Mouse (Mus musculus): Measurements from ENCODE around the gene Lrrc29.

GRCm38 (mm10) chr8:105309142-105309847, 16.8 kb downstream of the Lrrc29 start:
- TF ChIP-seq POLR2A (IDR thresholded peaks at IDR 0.05; ENCODE audit: low read depth, low read length) = no peak
- no peak for TF ChIP-seq CTCF (IDR thresholded peaks at IDR 0.05; ENCODE audit: borderline replicate concordance, insufficient read depth, low read length)

Measured in embryonic fibroblast, embryonic 13.5 days (primary cell).